Mouse (Mus musculus) thymus, adult 2 months (tissue): ENCODE measurements around the gene Lrrc72. TPM values are rescaled to one million over a fixed set of nuclear protein-coding genes. Genes with fewer than 3 reads are reported as not detected.

Experiments used
- DNase-seq: peaks from one replicate; pipeline ENCODE4 v3.0.0; 2021
- H3K27ac ChIP-seq: fragments of 200-500 bp; 2 replicates; pipeline ENCODE4 v1.5.1; 2012; ENCODE audit warnings: low read length, control low read depth; ENCODE audit not compliant: control insufficient read depth, insufficient read depth
- H3K27me3 ChIP-seq: fragments of 200-500 bp; 2 replicates; pipeline ENCODE4 v1.6.1; 2012; ENCODE audit warnings: mild to moderate bottlenecking, low read length, moderate library complexity, mixed read lengths; ENCODE audit not compliant: control insufficient read depth, insufficient read depth
- H3K36me3 ChIP-seq: fragments of 200-500 bp; 2 replicates; pipeline ENCODE4 v1.6.1; 2012; ENCODE audit warnings: mild to moderate bottlenecking, low read length, moderate library complexity; ENCODE audit not compliant: control insufficient read depth, insufficient read depth
- H3K4me1 ChIP-seq: fragments of 200-500 bp; replicated peaks from 2 replicates; pipeline ENCODE4 v1.6.1; 2012; ENCODE audit warnings: low read length; ENCODE audit not compliant: control insufficient read depth, insufficient read depth
- H3K4me3 ChIP-seq: fragments of 200-500 bp; 2 replicates; pipeline ENCODE4 v1.5.1; 2012; ENCODE audit warnings: mild to moderate bottlenecking, low read length, control low read depth, moderate library complexity; ENCODE audit not compliant: control insufficient read depth, insufficient read depth
- CTCF ChIP-seq: fragments of 200-500 bp; IDR thresholded peaks from 2 replicates; pipeline ENCODE4 v1.5.1; 2012; ENCODE audit warnings: mild to moderate bottlenecking, control low read depth, low read length, moderate library complexity, borderline replicate concordance; ENCODE audit not compliant: control insufficient read depth, poor library complexity, insufficient read depth; ENCODE audit errors: extremely low read depth
- POLR2A ChIP-seq: fragments of 200-500 bp; IDR thresholded peaks from 2 replicates; pipeline ENCODE4 v1.6.1; 2012; ENCODE audit warnings: mild to moderate bottlenecking, low read length, control low read depth, moderate library complexity; ENCODE audit not compliant: control insufficient read depth, poor library complexity, insufficient read depth; ENCODE audit errors: extremely low read depth
- WGBS: fragments of 180-500 bp; shearing (Covaris S2); methylation state at CpG from one replicate; pipeline ENCODE4 v1.1.7; 2018; 5-methylcytosine and 5-hydroxymethylcytosine counted together
- polyA plus RNA-seq: library from polyadenylated mRNA; depleted of rRNA; stranded (reverse); fragments of >200 nt; gene quantifications from 2 replicates; pipeline ENCODE4 v1.2.3, GENCODE M21; 2012

Lrrc72 gene
- polyA plus RNA-seq, 1 experiment = not detected

- Histone ChIP-seq H3K4me1 (peaks cover 2% of the 10 kb centered on the region; the same call in 1 of the 2 replicates), H3K27me3 (no peaks in the 10 kb centered on the region), H3K4me3 (no peak overlapping the region), H3K27ac (no peak overlapping the region), H3K36me3 (peaks cover 18% of the 10 kb centered on the region)
- DNase-seq = no peak
- WGBS = 96% methylated on average over 7 of the region's 7 CpGs
- TF ChIP-seq POLR2A (no peak), CTCF (no peak)
Observed at GRCm38 (mm10) chr12:36194976-36195375, 58.2 kb downstream of the Lrrc72 start.

- DNase-seq = no peak
- H3K27ac ChIP-seq = no peak overlapping the region
- no peaks in the 10 kb centered on the region for H3K27me3 ChIP-seq
- TF ChIP-seq POLR2A (no peak), CTCF (no peak)
- H3K4me3 ChIP-seq = no peak overlapping the region
- H3K36me3 ChIP-seq = peaks cover 23% of the 10 kb centered on the region
- peaks cover 2% of the 10 kb centered on the region; the same call in 1 of the 2 replicates for H3K4me1 ChIP-seq
- 12% methylated on average over 5 of the region's 5 CpGs for WGBS
Observed at GRCm38 (mm10) chr12:36190343-36190742, 62.9 kb downstream of the Lrrc72 start.

DNA sequence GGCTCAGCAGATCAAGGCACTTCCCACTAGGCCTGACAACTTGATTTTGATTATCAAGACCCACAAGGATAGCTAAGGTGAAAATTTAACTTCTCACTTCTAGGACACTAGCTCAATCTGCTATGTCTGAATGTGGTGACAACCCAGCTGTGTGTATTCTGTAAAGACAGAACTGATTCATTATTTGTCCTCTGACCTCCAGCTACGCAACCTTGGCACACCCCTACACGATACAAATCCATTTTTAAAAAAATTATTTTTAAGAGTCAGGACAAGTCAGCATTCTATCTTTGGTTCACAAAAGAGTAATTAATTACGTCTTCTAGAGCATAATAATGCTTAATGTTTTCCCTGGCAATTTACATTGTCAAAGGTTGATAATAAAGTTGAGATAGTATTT, 63.6 kb downstream of the Lrrc72 start:
- Histone ChIP-seq H3K4me3 (no peak overlapping the region), H3K27me3 (no peaks in the 10 kb centered on the region), H3K27ac (no peak overlapping the region), H3K36me3 (peaks cover 20% of the 10 kb centered on the region), H3K4me1 (peaks cover 2% of the 10 kb centered on the region; the same call in 1 of the 2 replicates)
- no peak for DNase-seq
- 96% methylated on average over 3 of the region's 3 CpGs for WGBS
- TF ChIP-seq CTCF (no peak), POLR2A (no peak)

GRCm38 (mm10) chr12:36187081-36187480, 66.1 kb downstream of the Lrrc72 start:
- DNase-seq = no peak
- TF ChIP-seq CTCF (no peak), POLR2A (no peak)
- WGBS = 85% methylated on average over 6 of the region's 6 CpGs
- peaks cover 2% of the 10 kb centered on the region; the same call in 1 of the 2 replicates for H3K4me1 ChIP-seq
- peaks cover 26% of the 10 kb centered on the region for H3K36me3 ChIP-seq
- H3K27ac ChIP-seq = no peak overlapping the region
- no peak overlapping the region for H3K4me3 ChIP-seq
- H3K27me3 ChIP-seq = no peaks in the 10 kb centered on the region

DNA sequence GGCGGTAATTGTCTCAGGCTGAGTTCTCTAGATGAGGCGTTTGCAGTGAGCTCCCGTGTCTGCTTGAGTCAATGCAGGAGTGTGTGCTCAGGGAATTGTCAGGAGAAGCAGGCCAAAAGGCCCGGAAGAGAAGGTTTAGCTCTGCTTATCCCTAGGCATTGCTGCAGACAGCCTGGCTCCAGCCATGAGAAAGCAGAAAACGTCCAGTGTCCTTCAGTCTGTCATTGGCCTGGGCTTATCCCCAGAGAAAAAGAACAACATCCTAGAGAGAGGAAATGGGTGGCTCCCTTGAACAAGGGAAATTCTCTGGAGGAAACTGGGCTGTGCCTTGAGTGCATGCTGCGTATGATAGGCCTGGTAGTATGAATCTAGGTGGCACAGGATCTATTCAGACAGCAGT, 70.6 kb downstream of the Lrrc72 start:
- 94% methylated on average over 6 of the region's 6 CpGs for WGBS
- DNase-seq = no peak
- no peaks in the 10 kb centered on the region for H3K27me3 ChIP-seq
- H3K36me3 ChIP-seq = peaks cover 11% of the 10 kb centered on the region
- H3K4me1 ChIP-seq = no peaks in the 10 kb centered on the region
- TF ChIP-seq CTCF (no peak), POLR2A (no peak)
- H3K4me3 ChIP-seq = no peak overlapping the region
- H3K27ac ChIP-seq = no peak overlapping the region

DNA sequence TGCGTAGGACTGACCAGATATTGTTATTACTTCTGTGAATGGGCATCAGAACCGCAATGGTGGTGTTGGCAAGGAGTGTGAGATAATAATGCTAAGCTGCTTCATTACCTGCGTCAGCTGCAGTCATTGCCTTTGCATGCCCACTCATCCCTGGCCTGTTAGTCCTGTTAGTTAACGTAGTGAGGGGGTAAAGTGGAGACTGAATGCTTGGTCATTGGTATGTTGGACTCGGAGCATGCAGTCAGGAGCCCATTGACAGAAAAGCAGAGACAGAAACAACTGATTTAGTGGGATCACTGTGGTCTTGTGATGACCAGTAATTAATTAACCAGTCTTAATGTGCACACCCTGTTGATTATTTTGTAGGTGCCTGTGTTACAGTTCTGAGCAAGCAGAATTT, 76.0 kb downstream of the Lrrc72 start:
- DNase-seq = no peak
- WGBS = 97% methylated on average over 5 of the region's 5 CpGs
- H3K4me3 ChIP-seq = no peak overlapping the region

GRCm38 (mm10) chr12:36165299-36165698, 87.9 kb downstream of the Lrrc72 start:
- TF ChIP-seq POLR2A (no peak), CTCF (no peak)
- H3K27ac ChIP-seq = no peak overlapping the region
- no peaks in the 10 kb centered on the region for H3K4me1 ChIP-seq
- DNase-seq = no peak
- WGBS = 94% methylated on average over 1 of the region's 1 CpGs
- H3K36me3 ChIP-seq = peaks cover 4% of the 10 kb centered on the region
- H3K27me3 ChIP-seq = no peaks in the 10 kb centered on the region
- H3K4me3 ChIP-seq = no peak overlapping the region

More for the DNA sequence above, 76.0 kb downstream of the Lrrc72 start:
- Histone ChIP-seq H3K36me3 (peaks cover 20% of the 10 kb centered on the region), H3K27me3 (no peaks in the 10 kb centered on the region), H3K4me1 (no peaks in the 10 kb centered on the region), H3K27ac (no peak overlapping the region)
- TF ChIP-seq CTCF = no peak
- no peak for TF ChIP-seq POLR2A
